Comparison of ENCODE assay signal across 17 mouse cellular contexts in the genomic region with DNA sequence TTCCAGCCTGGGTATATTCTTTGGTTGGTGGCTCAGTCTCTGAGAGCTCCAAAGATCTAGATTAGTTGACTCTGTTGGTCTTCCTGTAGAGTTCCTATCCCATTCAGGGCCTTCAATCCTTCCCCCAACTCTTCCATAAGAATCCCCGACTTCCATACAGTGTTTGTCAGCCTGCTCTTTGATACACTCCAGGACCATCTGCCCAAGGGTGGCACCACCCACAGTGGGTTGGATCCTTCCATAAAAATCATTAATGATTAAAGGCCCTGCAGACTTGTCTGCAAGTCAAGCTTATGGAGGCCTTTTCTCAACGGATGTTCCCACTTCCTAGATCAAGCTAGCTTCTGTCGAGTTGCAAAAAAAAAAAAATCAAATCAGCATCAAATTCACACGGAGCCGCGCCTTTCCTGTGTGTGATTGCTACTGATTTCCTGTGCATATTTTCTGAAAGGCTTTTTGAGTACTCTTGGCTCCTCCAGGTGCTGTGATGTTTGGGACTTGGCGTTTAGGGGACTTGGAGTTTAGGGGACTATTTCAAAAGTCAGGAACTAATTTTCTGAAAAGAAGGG.
"Had no signal": no experiment of that assay in that cellular context is flagged by ENCODE, and none has a peak within 500 bp of the region (broad histone marks: within the 10 kb centered on the region; RNA-seq: fewer than 3 reads in every experiment).

No protein-coding gene starts in this region.

- H3K4me3 ChIP-seq: layer of hippocampus, adult 2 months; left cerebral cortex, adult 2 months; limb, embryonic 10.5 days; liver, embryonic 15.5 days; midbrain, embryonic 13.5 days; neural tube, embryonic 15.5 days; stomach, embryonic 15.5 days had no signal

- H3K4me2 ChIP-seq: liver, embryonic 11.5 days; liver, embryonic 15.5 days; midbrain, embryonic 13.5 days; neural tube, embryonic 15.5 days; stomach, embryonic 15.5 days had no signal

- H3K9me3 ChIP-seq: limb, embryonic 10.5 days; liver, embryonic 15.5 days; midbrain, embryonic 13.5 days; neural tube, embryonic 15.5 days; stomach, embryonic 15.5 days had no signal

- ATAC-seq: lung, postnatal 0 days; midbrain, embryonic 13.5 days had no signal

- H3K27ac ChIP-seq: layer of hippocampus, adult 2 months; left cerebral cortex, adult 2 months; limb, embryonic 10.5 days; liver, embryonic 15.5 days; midbrain, embryonic 13.5 days; neural tube, embryonic 15.5 days; stomach, embryonic 15.5 days had no signal

- H3K36me3 ChIP-seq: limb, embryonic 10.5 days; liver, embryonic 15.5 days; midbrain, embryonic 13.5 days; neural tube, embryonic 15.5 days; stomach, embryonic 15.5 days had no signal

- H3K4me1 ChIP-seq: limb, embryonic 10.5 days; liver, embryonic 15.5 days; midbrain, embryonic 13.5 days; neural tube, embryonic 15.5 days; stomach, embryonic 15.5 days had no signal

- H3K27me3 ChIP-seq: liver, embryonic 15.5 days; midbrain, embryonic 13.5 days; neural tube, embryonic 15.5 days; stomach, embryonic 15.5 days had no signal

- H3K9ac ChIP-seq: liver, embryonic 15.5 days; midbrain, embryonic 13.5 days; neural tube, embryonic 15.5 days; stomach, embryonic 15.5 days had no signal

- DNase-seq: kidney, adult 9 months; kidney, postnatal 10 days; kidney, postnatal 4 days; lung, adult 2 months; lung, postnatal 36 days; right cerebral cortex, adult 18-20 months; right cerebral cortex, postnatal 25 days; thymus, postnatal 36 days had no signal
